Mouse (Mus musculus) skeletal muscle tissue, postnatal 0 days (tissue): Measurements from ENCODE around the gene Chrnb1. TPM values are rescaled to one million over a fixed set of nuclear protein-coding genes. Genes with fewer than 3 reads are reported as not detected.

Experiments used
- polyA plus RNA-seq: library from polyadenylated mRNA; unstranded; fragments of >200 nt; fragmentation: Nextera tagmentation; extraction: Ambion mirVana; gene quantifications from 2 replicates; pipeline ENCODE4 v1.2.1, GENCODE M21; 2015

The Chrnb1 gene
- polyA plus RNA-seq, result 79.0 and 95.8 TPM in 2 replicates

DNA sequence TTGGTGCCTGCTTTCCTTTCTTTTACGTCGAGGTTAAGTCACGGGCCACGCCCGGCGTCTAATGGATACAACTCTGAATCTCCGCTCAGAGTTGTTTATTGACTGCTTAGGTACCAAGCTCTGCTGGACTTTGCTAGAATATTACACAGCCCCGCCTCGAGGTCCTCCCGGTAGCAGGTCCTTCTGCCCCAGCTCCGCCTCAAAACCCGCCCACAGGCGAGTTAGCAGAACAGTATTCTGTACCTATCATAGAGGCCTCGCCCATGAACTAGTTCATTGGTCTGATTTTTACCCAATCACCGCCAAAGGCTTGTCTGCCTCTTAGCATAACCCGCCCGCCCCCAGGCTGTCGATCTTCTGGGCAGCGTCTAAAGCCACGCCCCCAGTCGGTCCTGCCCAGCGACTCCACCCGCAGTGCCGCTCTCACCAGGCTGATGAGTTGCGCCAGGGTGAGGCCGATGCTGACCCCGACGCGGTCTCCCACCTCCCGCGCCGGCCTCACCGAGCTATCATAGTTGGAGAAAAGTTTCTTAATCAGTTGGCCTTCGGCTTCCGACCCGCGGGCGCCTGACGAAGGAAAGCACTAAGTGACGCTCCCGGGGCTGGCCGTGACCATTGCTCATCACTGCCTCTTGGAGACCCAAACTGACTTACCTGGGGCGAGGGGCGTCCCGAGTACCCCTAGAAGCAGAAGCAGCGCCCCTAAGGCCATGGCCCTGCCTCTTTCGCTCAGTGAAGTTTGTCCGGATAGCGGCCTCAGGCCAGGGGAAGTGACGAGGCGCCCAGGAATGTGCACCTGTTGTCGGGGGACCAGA lies at the start of gene Chrnb1:
Gene Chrnb1 (minus strand): TSS at position 776 of the 815 bp plus-strand sequence.

DNA sequence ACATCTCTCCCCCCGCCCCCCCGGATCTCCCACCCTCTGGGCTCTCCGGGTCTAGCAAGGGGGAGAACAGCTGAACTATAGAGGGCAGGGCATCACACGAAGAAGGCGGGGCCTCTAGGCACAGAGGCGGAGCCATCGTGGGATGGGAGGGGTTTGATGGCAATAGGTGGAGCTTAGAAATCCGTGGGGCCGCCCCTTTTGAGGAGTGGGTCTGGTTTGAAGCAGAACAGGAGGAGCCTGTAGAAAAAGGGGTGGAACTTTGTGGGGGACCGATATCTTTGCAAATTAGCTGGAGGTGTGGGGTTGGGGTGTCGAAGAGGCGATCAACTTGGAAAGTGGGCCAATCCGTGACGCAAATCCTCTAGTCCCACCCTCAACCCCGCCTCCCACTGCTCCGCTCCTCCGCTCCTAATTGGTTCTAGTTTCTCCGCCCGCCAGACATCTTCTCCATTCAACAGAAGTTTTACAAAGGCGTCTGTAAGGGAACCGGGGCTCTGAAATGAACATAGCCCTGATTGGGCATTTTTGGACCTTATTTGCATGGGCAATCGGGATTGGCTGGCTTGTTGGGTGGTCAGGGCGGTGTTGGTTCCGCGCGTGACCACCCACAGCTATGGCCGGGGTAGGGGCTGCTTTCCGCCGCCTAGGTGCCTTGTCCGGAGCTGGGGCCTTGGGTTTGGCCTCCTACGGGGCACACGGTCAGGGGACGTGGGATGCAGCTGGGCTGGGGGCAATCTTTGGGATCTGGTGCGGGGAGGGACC lies 42.4 kb upstream of the Chrnb1 start, which contains the start of gene Tmem256:
Gene Tmem256 (plus strand): TSS at position 563 of the 762 bp plus-strand sequence.

DNA sequence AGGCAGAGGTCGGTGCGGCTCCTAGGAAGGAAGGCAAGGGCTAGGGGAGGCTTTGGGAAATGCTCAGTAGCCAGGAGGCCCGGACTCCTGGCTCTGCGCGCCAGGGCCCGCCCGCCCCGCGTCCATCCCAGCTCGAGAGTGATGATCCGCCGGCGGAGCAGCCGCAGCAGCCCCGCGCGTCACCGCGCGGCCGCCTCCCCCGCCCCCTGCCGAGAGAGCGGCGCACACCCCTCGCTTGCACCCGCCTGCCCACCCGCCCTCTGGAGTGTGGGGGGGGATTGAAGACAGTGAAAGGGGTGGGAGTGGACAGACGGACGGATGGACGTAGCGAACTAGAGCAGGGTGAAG lies 41.8 kb upstream of the Chrnb1 start, which contains the start of gene Nlgn2:
Gene Nlgn2 (minus strand): TSS at position 181 of the 348 bp plus-strand sequence.

DNA sequence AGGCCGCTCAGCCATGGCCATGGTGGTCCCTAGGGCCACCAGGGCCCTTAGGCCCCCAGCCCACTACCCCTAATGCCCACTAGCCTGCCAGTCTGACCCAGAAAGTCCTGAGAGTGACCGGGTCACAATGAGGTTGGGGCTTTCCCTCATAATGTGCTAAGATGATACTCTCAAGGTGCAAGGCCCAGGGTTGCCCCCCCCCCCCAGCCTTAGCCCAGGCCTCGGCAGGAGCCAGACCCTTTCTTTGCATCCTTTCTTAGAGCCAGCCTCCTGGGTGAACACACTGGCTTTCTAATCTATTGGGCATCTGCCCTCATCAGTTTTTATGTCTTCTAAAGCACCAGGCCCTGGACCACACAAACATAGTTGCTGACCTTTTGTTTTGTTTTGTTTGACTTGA lies 26.3 kb upstream of the Chrnb1 start, which contains the start of gene Spem1:
Gene Spem1 (minus strand): TSS at position 101 of the 400 bp plus-strand sequence.

DNA sequence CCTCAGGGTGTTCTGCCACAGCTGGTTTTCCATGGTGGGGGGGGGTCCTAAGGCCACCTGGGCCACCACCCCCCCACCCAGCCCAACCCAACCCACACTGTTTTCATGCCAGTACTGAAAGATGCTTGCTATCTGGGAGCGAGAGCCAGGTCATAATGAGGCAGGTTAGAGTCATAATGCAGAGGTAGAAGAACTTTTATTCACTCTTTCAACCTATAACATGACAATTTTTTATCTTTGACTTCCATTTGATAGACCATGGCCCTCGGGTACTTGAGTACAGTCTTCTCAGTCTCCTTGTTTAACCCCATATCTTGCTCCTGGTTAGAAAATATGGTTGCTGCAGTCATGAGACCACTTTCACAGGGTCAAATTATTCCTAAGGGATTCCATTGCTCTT lies 22.6 kb upstream of the Chrnb1 start, which contains the start of gene Spem2:
Gene Spem2 (minus strand): TSS at position 101 of the 400 bp plus-strand sequence.

DNA sequence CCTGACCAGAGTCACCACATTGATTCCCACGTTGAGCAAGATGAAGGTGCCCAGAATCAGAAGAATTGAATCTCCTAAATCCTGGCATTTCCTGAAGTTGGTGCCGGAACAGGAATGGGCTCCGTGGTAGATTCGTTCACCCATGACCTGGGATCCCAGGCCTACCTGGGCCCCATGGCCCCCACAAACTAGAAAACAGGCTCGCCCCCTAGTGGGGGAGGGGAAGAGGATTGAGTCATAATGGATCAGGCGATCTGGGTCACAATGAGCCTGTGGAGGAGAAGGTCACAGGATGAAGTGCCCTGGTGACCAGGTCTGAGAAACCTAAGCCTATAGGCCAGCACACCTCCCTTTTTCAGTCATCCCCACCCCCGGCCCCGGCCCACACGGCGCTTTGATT lies 19.4 kb upstream of the Chrnb1 start, which contains the start of gene Gm39566:
Gene Gm39566 (minus strand): TSS at position 144 of the 400 bp plus-strand sequence.

DNA sequence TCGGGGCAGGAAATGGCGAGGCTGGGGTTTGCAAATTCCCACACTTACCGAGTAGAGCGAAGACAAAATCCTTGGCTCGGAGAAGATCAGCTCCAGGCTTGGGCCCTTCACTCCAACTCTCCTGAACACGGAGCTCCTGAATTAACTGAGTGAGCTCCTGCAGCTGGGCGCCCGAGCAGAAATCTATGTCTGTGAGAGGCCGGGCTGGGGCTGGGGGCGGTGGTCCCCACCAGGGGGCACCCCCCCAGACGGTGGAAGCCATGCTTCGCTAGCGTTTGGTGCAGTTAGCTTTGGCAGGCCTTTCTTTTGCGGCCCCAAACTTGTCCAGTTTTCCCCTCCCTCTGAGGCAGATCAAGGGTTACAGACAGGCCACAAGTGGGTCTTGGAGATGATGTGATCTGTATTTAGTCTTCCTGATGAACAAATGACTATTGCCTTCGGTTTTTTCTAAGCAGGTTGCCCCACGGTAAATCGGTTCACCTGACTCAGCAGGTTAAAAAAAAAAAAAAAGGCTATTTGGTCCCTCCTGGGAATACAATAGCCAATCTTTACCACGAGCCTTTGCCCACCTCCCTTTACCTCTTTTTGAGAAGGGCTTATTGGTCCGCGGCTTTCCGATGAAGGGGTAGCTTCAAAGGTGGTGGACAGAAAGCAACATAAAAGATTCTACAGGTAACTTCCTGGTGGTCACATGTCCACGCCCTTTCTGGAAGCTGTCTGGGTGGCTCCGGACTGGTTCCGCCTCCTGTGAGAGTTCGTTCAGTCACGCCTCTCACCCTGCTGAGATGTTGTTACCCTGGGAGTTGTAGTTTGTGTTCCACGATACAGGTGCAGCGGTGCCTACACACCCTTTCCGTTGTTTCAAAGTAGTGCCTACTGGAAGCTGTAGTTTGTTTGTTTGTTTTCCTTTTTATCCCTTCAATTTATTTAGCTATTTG lies 9.5 kb upstream of the Chrnb1 start, which contains the start of gene Tmem102:
Gene Tmem102 (minus strand): TSS at position 653 of the 938 bp plus-strand sequence.

DNA sequence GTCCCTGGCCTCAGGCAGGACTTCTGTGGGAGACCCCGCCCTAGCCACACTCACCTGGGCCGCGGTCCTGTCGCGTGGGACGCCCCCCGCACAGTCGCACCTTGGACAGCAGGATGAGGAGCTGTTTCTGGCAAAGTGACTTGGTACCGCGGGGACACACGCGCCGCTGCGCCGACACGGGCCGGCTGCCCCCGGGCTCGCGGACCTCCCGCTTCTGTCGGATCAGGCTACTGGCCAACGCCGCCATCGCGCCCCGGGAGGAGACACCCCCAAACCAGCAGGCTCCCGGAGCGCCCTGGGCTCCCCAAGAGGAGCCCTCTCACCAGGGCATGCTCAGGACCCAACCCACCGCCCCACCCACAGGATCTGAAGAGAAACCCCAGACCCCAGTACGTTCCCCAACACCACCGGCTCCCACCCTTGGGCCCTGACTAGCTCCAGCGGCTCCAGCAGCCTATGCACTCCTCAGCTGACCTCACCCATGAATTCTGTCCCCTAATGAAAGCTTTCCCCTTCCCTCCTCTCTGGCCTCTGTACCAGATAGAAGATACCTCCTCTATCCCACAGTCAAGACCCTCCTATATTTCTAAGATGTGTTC lies 5.7 kb upstream of the Chrnb1 start, which contains the start of gene Fgf11:
Gene Fgf11 (minus strand): TSS at position 479 of the 599 bp plus-strand sequence.

DNA sequence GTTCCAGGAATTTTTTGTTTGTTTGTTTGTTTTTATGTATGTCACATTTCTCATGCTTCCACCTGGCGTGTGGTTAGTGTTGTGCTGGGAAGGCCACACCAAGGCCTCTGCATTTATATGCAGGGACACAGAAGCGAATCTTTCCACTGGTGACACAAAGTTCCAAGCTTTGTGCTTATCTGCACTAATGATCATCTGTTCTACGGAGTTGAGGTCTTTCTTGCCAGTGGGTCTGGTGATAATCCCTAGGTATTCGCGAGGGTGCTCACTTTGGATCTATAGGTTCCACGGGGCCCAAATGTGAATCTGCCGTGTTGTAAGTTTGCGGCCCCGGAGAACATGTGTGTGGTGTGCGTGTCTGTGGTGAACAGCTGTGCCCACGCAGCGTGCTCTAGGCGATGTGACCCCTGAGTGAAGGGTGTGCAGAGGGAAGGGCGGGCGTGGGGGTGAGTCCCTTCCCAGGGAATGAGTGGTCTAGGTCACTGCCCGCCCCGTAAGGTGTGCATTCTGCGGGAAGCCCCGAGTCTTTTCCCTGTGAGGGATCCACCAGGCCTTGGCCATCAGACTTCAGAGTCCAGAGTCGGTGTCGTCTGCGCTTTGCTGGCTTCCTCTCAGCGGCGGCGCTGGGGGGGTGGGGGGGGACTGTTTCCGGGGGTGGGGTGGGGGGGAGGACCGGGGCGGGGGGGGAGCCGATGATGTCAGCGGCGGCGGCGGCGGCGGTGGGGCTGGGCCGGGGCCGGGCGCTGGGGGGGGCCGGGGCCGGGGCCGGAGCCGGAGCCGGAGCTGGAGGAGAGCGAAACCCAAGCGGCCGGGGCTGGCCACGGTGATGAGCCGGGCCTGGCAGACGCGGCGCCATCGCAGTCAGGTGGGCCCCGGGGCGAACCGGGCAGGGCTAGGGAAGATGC lies 30.3 kb downstream of the Chrnb1 start, which contains the start of gene Zbtb4:
Gene Zbtb4 (plus strand): TSS at position 692 of the 905 bp plus-strand sequence.

DNA sequence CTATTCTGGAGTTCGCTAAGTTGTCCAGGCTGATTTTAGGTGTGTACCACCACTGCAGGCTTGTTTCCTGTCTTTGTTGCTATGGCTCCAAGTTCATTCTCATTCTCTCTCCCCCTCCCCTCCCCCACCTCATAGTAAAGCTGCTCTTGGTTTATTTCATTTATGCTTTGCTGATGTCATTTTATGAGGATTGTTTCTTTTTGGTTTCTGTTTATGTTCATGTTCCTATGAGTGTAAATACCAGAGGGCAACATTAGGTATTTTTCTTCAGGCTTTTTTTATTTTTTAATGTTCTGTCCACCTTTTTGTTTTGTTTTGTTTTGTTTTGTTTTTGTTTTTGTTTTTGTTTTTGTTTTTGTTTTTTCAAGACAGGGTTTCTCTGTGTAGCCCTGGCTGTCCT lies 33.9 kb downstream of the Chrnb1 start, which contains the start of gene Slc35g3:
Gene Slc35g3 (minus strand): TSS at position 101 of the 400 bp plus-strand sequence.

DNA sequence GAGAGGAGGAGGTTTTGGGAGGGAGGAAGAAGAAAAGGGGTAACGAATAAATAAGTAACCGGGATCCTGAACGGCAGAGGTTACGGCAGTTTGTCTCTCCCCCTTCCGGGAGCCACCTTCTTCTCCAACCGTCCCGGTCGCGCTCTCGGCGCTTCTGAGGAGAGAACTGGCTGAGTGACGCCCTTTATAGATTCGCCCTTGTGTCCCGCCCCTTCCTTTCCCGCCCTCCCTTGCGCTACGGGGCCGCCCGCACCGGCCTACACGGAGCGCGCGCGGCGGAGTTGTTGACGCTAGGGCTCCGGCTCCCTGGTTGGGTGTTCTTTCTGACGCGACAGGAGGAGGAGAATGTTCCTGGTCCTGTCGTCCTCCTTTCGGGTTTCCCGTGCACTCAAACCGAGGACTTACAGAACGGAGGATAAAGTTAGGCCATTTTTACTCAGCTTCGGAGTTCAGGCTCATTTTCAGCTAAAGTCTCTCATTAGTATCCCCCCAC lies 37.2 kb downstream of the Chrnb1 start, which contains the start of gene Polr2a:
Gene Polr2a (minus strand): TSS at position 160 of the 493 bp plus-strand sequence.

Other genes starting within 250 kb of the Chrnb1 start
- gene Dnah2, start 246.8 kb downstream of the Chrnb1 start, polyA plus RNA-seq, result 0.36 and 0.65 TPM in 2 replicates
- 0.50 and 0.89 TPM in 2 replicates for gene Efnb3, start 235.7 kb downstream of the Chrnb1 start, polyA plus RNA-seq
- gene Wrap53, start 215.7 kb downstream of the Chrnb1 start, polyA plus RNA-seq, result 5.3 and 7.8 TPM in 2 replicates
- 34.5 and 37.5 TPM in 2 replicates for gene Trp53, start 215.6 kb downstream of the Chrnb1 start, polyA plus RNA-seq
- gene Atp1b2, start 190.0 kb downstream of the Chrnb1 start, polyA plus RNA-seq, result 74.2 and 78.6 TPM in 2 replicates
- 0.45 and 0.63 TPM in 2 replicates for gene Shbg, start 178.0 kb downstream of the Chrnb1 start, polyA plus RNA-seq
- 12.4 and 15.9 TPM in 2 replicates for gene Sat2, start 173.9 kb downstream of the Chrnb1 start, polyA plus RNA-seq
- gene Fxr2, start 163.0 kb downstream of the Chrnb1 start, polyA plus RNA-seq, result 19.9 and 21.3 TPM in 2 replicates
- gene Sox15, start 140.6 kb downstream of the Chrnb1 start, polyA plus RNA-seq, result 0.16 TPM in 1 of 2 replicates, not detected in the other
- gene Mpdu1, start 133.3 kb downstream of the Chrnb1 start, polyA plus RNA-seq, result 29.7 and 47.4 TPM in 2 replicates
- gene Cd68, start 129.8 kb downstream of the Chrnb1 start, polyA plus RNA-seq, result 16.2 and 25.5 TPM in 2 replicates
- gene Eif4a1, start 123.5 kb downstream of the Chrnb1 start, polyA plus RNA-seq, result 167 and 224 TPM in 2 replicates
- gene Senp3, start 113.9 kb downstream of the Chrnb1 start, polyA plus RNA-seq, result 26.4 and 29.2 TPM in 2 replicates
- 0.65 and 0.67 TPM in 2 replicates for gene Tnfsf13, start 110.2 kb downstream of the Chrnb1 start, polyA plus RNA-seq
- 11.5 and 13.1 TPM in 2 replicates for gene Tnfsf12, start 100.1 kb downstream of the Chrnb1 start, polyA plus RNA-seq
- gene Tnfsfm13, start 99.8 kb downstream of the Chrnb1 start, polyA plus RNA-seq, result 5.9 and 6.9 TPM in 2 replicates
- 9.3 and 10.3 TPM in 2 replicates for gene Polr2a, start 37.3 kb downstream of the Chrnb1 start, polyA plus RNA-seq
- not detected in 2 replicates for gene Slc35g3, start 34.0 kb downstream of the Chrnb1 start, polyA plus RNA-seq
- gene Zbtb4, start 30.0 kb downstream of the Chrnb1 start, polyA plus RNA-seq, result 2.5 and 2.9 TPM in 2 replicates
- 1.5 and 2.2 TPM in 2 replicates for gene Fgf11, start 5.9 kb upstream of the Chrnb1 start, polyA plus RNA-seq
- 0.31 and 0.45 TPM in 2 replicates for gene Tmem102, start 9.7 kb upstream of the Chrnb1 start, polyA plus RNA-seq
- gene Gm39566, start 19.4 kb upstream of the Chrnb1 start, polyA plus RNA-seq, result not detected in 2 replicates
- not detected in 2 replicates for gene Spem2, start 22.5 kb upstream of the Chrnb1 start, polyA plus RNA-seq
- not detected in 2 replicates for gene Spem1, start 26.2 kb upstream of the Chrnb1 start, polyA plus RNA-seq
- 2.1 TPM in 2 replicates for gene Nlgn2, start 41.8 kb upstream of the Chrnb1 start, polyA plus RNA-seq
- 242 and 272 TPM in 2 replicates for gene Tmem256, start 42.6 kb upstream of the Chrnb1 start, polyA plus RNA-seq
- gene Plscr3, start 50.4 kb upstream of the Chrnb1 start, polyA plus RNA-seq, result 36.6 and 44.6 TPM in 2 replicates
- 0.09 and 0.46 TPM in 2 replicates for gene Tnk1, start 62.8 kb upstream of the Chrnb1 start, polyA plus RNA-seq
- not detected in 2 replicates for gene Tmem95, start 82.1 kb upstream of the Chrnb1 start, polyA plus RNA-seq
- 2.6 and 3.6 TPM in 2 replicates for gene Kctd11, start 85.5 kb upstream of the Chrnb1 start, polyA plus RNA-seq
- gene Acap1, start 99.6 kb upstream of the Chrnb1 start, polyA plus RNA-seq, result 0.34 and 0.46 TPM in 2 replicates
- gene 2810408A11Rik, start 105.0 kb upstream of the Chrnb1 start, polyA plus RNA-seq, result 1.8 and 2.4 TPM in 2 replicates
- gene Neurl4, start 105.1 kb upstream of the Chrnb1 start, polyA plus RNA-seq, result 3.0 and 3.3 TPM in 2 replicates
- gene Gps2, start 117.9 kb upstream of the Chrnb1 start, polyA plus RNA-seq, result 41.9 and 42.1 TPM in 2 replicates
- 952 and 1,117 TPM in 2 replicates for gene Eif5a, start 126.0 kb upstream of the Chrnb1 start, polyA plus RNA-seq
- 0.78 and 0.85 TPM in 2 replicates for gene Ybx2, start 139.9 kb upstream of the Chrnb1 start, polyA plus RNA-seq
- gene Slc2a4, start 152.2 kb upstream of the Chrnb1 start, polyA plus RNA-seq, result 128 and 138 TPM in 2 replicates
- 0.23 and 0.57 TPM in 2 replicates for gene Cldn7, start 168.8 kb upstream of the Chrnb1 start, polyA plus RNA-seq
- gene Ctdnep1, start 185.2 kb upstream of the Chrnb1 start, polyA plus RNA-seq, result 42.1 and 46.1 TPM in 2 replicates
- 86.0 and 92.4 TPM in 2 replicates for gene Elp5, start 186.6 kb upstream of the Chrnb1 start, polyA plus RNA-seq
- 320 and 389 TPM in 2 replicates for gene Gabarap, start 195.2 kb upstream of the Chrnb1 start, polyA plus RNA-seq
- gene Phf23, start 199.8 kb upstream of the Chrnb1 start, polyA plus RNA-seq, result 31.1 and 33.7 TPM in 2 replicates
- gene Dvl2, start 204.7 kb upstream of the Chrnb1 start, polyA plus RNA-seq, result 11.2 and 11.8 TPM in 2 replicates
- gene Acadvl, start 219.5 kb upstream of the Chrnb1 start, polyA plus RNA-seq, result 311 and 331 TPM in 2 replicates
- gene Dlg4, start 221.0 kb upstream of the Chrnb1 start, polyA plus RNA-seq, result 3.3 and 5.3 TPM in 2 replicates